Mouse (Mus musculus) brain, adult 10 weeks (tissue): ENCODE results near the gene Slc1a4. TPM values are rescaled to one million over a fixed set of nuclear protein-coding genes. Genes with fewer than 3 reads are reported as not detected.

Experiments used
- polyA plus RNA-seq: library from polyadenylated mRNA; stranded (reverse); fragments of 350-450 nt; fragmentation: Illumina TruSeq; extraction: RNeasy Lipid Tissue Mini Kit (QIAGEN cat#74804); gene quantifications from one replicate; pipeline ENCODE4 v1.2.3, GENCODE M21; 2015; ENCODE audit warnings: low read depth, low replicate concordance

Gene Slc1a4
- 41.1 TPM for polyA plus RNA-seq

DNA sequence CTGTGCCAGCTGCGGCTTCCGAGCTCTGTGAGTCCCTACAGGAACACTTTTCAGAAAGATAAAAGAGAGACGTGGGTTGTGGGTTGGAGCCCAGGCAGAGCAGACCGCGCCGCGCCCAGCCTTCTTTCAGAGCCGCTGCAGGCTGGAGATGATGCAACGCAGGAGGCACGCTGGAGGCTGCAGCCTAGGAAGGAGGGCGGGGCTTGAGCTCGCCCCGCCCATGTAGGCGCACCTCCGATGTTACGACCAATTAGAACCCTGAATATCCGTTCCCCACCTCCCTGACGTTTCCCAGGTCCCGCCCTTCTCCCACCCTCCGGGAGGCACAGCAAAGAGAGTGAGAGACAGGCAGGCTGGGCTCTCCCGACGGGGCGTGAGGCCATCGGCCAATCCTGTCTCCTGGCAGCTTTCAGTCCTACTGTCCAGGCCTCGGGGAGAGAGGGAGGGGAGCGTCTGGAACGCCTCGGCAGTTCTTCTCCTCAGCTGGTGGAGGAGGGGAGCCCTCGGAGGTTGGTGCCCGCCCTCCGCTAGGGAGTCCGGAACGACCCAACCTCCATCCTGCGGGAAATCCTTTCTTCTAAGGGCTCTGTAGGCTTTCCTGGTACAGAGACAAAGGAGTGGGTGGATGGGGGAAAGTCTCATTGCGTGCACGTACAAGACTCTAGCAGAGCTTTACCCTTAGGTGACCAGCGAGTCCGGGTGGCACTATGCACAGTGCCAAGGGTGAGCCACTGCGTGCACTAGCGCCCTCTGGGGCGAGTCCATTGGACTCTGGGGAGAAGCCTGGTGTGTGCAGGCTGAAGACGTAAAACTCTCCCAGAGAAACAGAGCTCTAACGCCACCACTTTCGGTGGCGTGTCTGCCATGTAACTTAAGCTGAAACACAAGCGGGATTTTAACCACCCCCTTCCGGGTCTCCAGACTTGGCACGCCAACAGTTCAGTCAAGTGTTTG lies at the start of gene Slc1a4:
Gene Slc1a4 (minus strand): TSS at position 153 of the 954 bp plus-strand sequence.

Other genes with a start within 250 kb of the Slc1a4 start
- gene Actr2, start 219.8 kb downstream of the Slc1a4 start, polyA plus RNA-seq = 225 TPM
- gene Rab1a, start 131.3 kb downstream of the Slc1a4 start, polyA plus RNA-seq = 230 TPM
- gene Cep68, start 83.3 kb downstream of the Slc1a4 start, polyA plus RNA-seq = 18.8 TPM
- gene Sertad2, start 210.5 kb upstream of the Slc1a4 start, polyA plus RNA-seq = 12.4 TPM